Mouse (Mus musculus): Measurements from ENCODE around the gene Hist1h4h. TPM values are rescaled to one million over a fixed set of nuclear protein-coding genes. Genes with fewer than 3 reads are reported as not detected.

Gene Hist1h4h
- 150 and 182 TPM in 2 replicates for polyA plus RNA-seq (2012; rRNA removed)

DNA sequence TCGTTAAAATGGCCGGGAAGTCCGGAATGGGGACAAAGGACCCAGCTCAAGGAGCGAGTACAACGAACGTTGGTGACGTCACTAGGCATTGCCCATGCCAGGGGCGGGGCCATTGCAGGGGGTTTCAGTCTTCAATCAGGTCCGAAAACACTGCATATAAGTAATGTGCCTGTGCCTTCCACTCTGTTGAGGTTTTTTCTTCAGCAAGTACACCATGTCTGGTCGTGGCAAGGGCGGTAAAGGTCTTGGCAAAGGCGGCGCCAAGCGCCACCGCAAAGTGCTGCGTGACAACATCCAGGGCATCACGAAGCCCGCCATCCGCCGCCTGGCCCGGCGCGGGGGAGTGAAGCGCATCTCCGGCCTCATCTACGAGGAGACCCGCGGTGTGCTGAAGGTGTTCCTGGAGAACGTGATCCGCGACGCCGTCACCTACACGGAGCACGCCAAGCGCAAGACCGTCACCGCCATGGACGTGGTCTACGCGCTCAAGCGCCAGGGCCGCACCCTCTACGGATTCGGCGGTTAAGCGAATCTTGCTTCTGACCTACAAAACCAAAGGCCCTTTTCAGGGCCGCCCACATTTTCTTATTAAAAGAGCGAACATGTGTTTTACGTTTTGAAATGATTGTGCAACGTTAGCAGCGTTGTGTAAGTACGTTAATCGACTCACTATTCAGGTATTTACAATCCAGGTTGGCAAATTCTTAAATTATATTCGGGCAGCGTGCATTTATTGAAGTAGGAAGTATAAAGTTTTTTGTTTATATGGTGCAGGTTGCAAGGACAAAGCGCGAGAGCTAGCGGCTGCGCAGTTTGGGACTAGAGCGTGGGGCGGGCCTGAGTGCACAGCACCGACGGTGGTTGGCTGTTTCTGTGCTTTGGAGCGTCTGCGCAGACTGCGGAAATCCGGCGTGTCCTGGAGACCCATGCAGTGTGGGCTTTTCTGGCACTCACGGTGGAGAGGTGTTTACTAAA lies at the start of gene Hist1h4h:
Gene Hist1h4h, plus strand, starts transcription at position 150 of the 975 bp plus-strand sequence.
- peaks cover 6% of the 10 kb centered on the region for H3K4me1 ChIP-seq (replicated peaks; ENCODE audit: control insufficient read depth, insufficient read depth, low read length)
- no peaks in the 10 kb centered on the region for H3K36me3 ChIP-seq (ENCODE audit: control insufficient read depth, insufficient read depth, low read length)
- WGBS, result under 1% methylated on average over 63 of the region's 70 CpGs
- DNase-seq, result peak; percentile 97
- H3K27me3 ChIP-seq (ENCODE audit: control insufficient read depth, insufficient read depth, low read length), result no peaks in the 10 kb centered on the region
- H3K27ac ChIP-seq (ENCODE audit: control insufficient read depth, insufficient read depth, low read length), result peak within 1 kb of the TSS; percentile 83
- peak within 1 kb of the TSS; percentile 42 for H3K4me3 ChIP-seq (ENCODE audit: control insufficient read depth, insufficient read depth, low read length)
- TF ChIP-seq POLR2A (IDR thresholded peaks at IDR 0.05; ENCODE audit: control insufficient read depth, extremely low read depth, insufficient read depth, low read length, poor library complexity) (peak; percentile 98), CTCF (IDR thresholded peaks at IDR 0.05; ENCODE audit: borderline replicate concordance, control insufficient read depth, extremely low read depth, insufficient read depth, low read length, poor library complexity) (0 out of 2 replicates have a peak, but pooled peaks have one; percentile 25)

DNA sequence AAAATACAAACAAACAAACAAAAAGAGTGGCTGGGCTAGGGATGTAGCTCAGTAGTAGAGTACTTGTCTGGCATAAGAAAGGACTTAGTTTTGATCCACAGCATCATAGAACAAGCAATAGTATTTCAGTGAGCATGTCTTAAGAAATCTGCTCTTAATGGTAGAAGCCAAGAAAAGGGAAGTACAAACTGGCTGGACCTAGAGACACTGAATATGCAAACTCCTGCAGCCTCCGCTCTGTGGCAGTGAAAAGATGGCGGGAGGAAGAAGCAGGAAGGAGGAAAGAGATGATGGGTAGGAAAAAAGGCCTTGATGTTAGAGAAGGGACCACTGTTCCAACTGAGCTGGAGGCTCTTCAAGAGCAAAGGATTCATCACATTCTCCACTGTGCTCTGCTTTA lies 47.7 kb upstream of the Hist1h4h start:
- Histone ChIP-seq H3K4me3 (ENCODE audit: control insufficient read depth, insufficient read depth, low read length) (no peak overlapping the region), H3K4me1 (replicated peaks; ENCODE audit: control insufficient read depth, insufficient read depth, low read length) (0 out of 2 replicates have a peak, but pooled peaks cover 1% of the 10 kb centered on the region), H3K27me3 (ENCODE audit: control insufficient read depth, insufficient read depth, low read length) (no peaks in the 10 kb centered on the region), H3K27ac (ENCODE audit: control insufficient read depth, insufficient read depth, low read length) (no peak overlapping the region), H3K36me3 (ENCODE audit: control insufficient read depth, insufficient read depth, low read length) (no peaks in the 10 kb centered on the region)
- no peak for DNase-seq
- TF ChIP-seq POLR2A (IDR thresholded peaks at IDR 0.05; ENCODE audit: control insufficient read depth, extremely low read depth, insufficient read depth, low read length, poor library complexity), result no peak
- no peak for TF ChIP-seq CTCF (IDR thresholded peaks at IDR 0.05; ENCODE audit: borderline replicate concordance, control insufficient read depth, extremely low read depth, insufficient read depth, low read length, poor library complexity)
- 79% methylated on average over 2 of the region's 2 CpGs for WGBS

- H3K4me1 ChIP-seq (replicated peaks; ENCODE audit: control insufficient read depth, insufficient read depth, low read length), result 0 out of 2 replicates have a peak, but pooled peaks cover 3% of the 10 kb centered on the region
- TF ChIP-seq POLR2A (IDR thresholded peaks at IDR 0.05; ENCODE audit: control insufficient read depth, extremely low read depth, insufficient read depth, low read length, poor library complexity) (no peak), CTCF (IDR thresholded peaks at IDR 0.05; ENCODE audit: borderline replicate concordance, control insufficient read depth, extremely low read depth, insufficient read depth, low read length, poor library complexity) (no peak)
- no peak overlapping the region for H3K27ac ChIP-seq (ENCODE audit: control insufficient read depth, insufficient read depth, low read length)
- WGBS, result 38% methylated on average over 5 of the region's 5 CpGs
- no peak overlapping the region for H3K4me3 ChIP-seq (ENCODE audit: control insufficient read depth, insufficient read depth, low read length)
- H3K36me3 ChIP-seq (ENCODE audit: control insufficient read depth, insufficient read depth, low read length), result no peaks in the 10 kb centered on the region
- DNase-seq, result no peak
- H3K27me3 ChIP-seq (ENCODE audit: control insufficient read depth, insufficient read depth, low read length), result no peaks in the 10 kb centered on the region
Measured at GRCm38 (mm10) chr13:23485271-23485670, 45.6 kb upstream of the Hist1h4h start.

DNA sequence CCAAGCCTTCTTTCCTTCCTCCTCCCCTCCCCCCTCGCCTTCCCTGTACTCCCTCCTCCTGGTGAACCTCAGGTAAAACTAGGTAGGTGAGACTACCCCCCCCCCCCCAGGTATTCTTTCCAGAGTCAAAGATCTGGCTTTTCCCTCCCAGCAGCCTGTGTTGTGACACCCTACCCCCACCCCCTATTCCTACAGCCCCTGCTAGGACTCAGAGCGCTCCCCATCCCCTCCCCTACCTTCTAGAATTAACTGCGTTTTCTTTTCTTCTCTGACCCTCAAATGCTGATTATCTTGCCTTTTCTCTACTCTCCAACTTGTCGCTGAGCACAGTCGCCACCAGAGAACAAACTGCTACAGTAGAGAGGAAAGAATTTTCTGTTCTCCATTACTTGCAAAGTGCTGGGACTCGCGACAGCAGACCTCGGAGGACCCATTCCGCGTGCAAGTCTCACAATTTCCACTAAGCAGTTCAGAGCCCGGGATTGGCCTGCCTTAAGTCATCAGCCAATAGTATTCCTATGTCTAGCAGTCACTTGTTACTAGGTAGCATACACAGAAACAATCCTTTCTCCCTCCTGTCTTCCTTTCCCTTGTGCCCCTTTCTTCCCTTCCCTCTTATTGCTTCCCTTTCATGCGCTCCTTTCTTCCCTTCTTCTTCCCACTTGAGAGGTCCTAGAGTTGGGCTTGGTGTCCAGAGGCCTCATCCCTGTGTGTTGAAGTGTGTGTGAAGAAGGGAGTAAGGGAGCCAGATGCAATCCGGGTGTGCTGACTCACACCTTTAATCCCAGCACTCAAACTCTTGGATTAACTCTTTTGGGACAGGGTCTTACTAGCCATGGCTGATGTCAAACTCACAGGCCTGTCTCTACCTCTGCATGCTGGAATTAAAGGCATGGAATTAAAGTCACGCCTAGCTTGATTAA lies 42.2 kb upstream of the Hist1h4h start, which contains the start of gene Btn2a2:
Gene Btn2a2, minus strand, starts transcription at position 458 of the 923 bp plus-strand sequence.
- Histone ChIP-seq H3K4me1 (replicated peaks; ENCODE audit: control insufficient read depth, insufficient read depth, low read length) (0 out of 2 replicates have a peak, but pooled peaks cover 5% of the 10 kb centered on the region), H3K36me3 (ENCODE audit: control insufficient read depth, insufficient read depth, low read length) (no peaks in the 10 kb centered on the region), H3K27ac (ENCODE audit: control insufficient read depth, insufficient read depth, low read length) (no peak within 1 kb of the TSS), H3K4me3 (ENCODE audit: control insufficient read depth, insufficient read depth, low read length) (no peak within 1 kb of the TSS), H3K27me3 (ENCODE audit: control insufficient read depth, insufficient read depth, low read length) (no peaks in the 10 kb centered on the region)
- TF ChIP-seq POLR2A (IDR thresholded peaks at IDR 0.05; ENCODE audit: control insufficient read depth, extremely low read depth, insufficient read depth, low read length, poor library complexity) (no peak), CTCF (IDR thresholded peaks at IDR 0.05; ENCODE audit: borderline replicate concordance, control insufficient read depth, extremely low read depth, insufficient read depth, low read length, poor library complexity) (no peak)
- 17% methylated on average over 14 of the region's 14 CpGs for WGBS
- DNase-seq, result peak; percentile 43

DNA sequence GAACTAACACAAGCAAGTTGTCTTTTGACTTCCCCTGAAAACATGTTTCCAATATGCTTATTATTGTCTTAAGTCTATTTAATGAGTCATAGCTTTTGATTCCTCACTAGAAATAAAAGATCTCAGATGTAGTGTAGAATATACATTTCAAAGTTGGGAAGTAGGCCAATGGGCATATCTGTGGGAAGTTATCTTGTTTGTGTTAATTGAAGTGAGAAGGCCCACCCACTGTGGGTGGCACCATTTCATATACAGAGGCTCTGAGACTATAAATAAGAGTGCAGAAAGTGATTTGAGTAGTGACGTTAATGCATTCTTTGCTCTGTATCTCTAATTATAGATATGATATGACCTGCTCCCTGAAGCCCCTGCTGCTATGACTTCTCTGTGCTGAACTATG lies 40.0 kb upstream of the Hist1h4h start:
- Histone ChIP-seq H3K36me3 (ENCODE audit: control insufficient read depth, insufficient read depth, low read length) (no peaks in the 10 kb centered on the region), H3K27me3 (ENCODE audit: control insufficient read depth, insufficient read depth, low read length) (no peaks in the 10 kb centered on the region), H3K4me1 (replicated peaks; ENCODE audit: control insufficient read depth, insufficient read depth, low read length) (0 out of 2 replicates have a peak, but pooled peaks cover 5% of the 10 kb centered on the region), H3K27ac (ENCODE audit: control insufficient read depth, insufficient read depth, low read length) (no peak overlapping the region), H3K4me3 (ENCODE audit: control insufficient read depth, insufficient read depth, low read length) (no peak overlapping the region)
- TF ChIP-seq CTCF (IDR thresholded peaks at IDR 0.05; ENCODE audit: borderline replicate concordance, control insufficient read depth, extremely low read depth, insufficient read depth, low read length, poor library complexity) (no peak), POLR2A (IDR thresholded peaks at IDR 0.05; ENCODE audit: control insufficient read depth, extremely low read depth, insufficient read depth, low read length, poor library complexity) (no peak)
- 91% methylated on average over 1 of the region's 1 CpGs for WGBS
- no peak for DNase-seq

DNA sequence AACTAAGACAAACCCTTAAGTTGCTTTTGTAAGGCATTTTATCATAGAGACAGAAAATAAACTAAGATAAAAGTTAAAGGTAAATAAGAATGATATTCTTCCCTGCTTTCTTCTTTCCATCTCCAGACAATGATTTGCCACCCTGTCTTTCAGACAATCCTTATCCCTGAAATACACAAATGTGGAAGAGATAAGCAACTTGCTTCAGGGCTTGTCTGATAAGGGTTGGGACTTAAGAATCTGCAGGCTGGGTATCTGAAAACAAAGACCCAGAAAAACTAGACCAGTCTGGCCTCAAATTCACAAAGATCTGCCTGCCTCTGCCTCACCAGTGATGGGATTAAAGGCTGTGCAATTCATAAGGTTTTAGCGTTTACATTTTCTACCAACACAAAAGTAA lies 39.6 kb upstream of the Hist1h4h start:
- Histone ChIP-seq H3K27ac (ENCODE audit: control insufficient read depth, insufficient read depth, low read length) (no peak overlapping the region), H3K4me1 (replicated peaks; ENCODE audit: control insufficient read depth, insufficient read depth, low read length) (0 out of 2 replicates have a peak, but pooled peaks cover 5% of the 10 kb centered on the region), H3K36me3 (ENCODE audit: control insufficient read depth, insufficient read depth, low read length) (no peaks in the 10 kb centered on the region), H3K27me3 (ENCODE audit: control insufficient read depth, insufficient read depth, low read length) (no peaks in the 10 kb centered on the region), H3K4me3 (ENCODE audit: control insufficient read depth, insufficient read depth, low read length) (no peak overlapping the region)
- DNase-seq, result no peak
- TF ChIP-seq CTCF (IDR thresholded peaks at IDR 0.05; ENCODE audit: borderline replicate concordance, control insufficient read depth, extremely low read depth, insufficient read depth, low read length, poor library complexity) (no peak), POLR2A (IDR thresholded peaks at IDR 0.05; ENCODE audit: control insufficient read depth, extremely low read depth, insufficient read depth, low read length, poor library complexity) (no peak)
- WGBS, result 54% methylated on average over 1 of the region's 1 CpGs
